Mouse (Mus musculus) testis, adult 2 months (tissue): Measurements from ENCODE around the gene Gm6367. TPM values are rescaled to one million over a fixed set of nuclear protein-coding genes. Genes with fewer than 3 reads are reported as not detected.
"Not testable (repeated sequence)": the region's sequence is repeated elsewhere in the genome, so short reads cannot be mapped to it uniquely, and the experiment has no call there.

Source experiments
- H3K27ac ChIP-seq: fragments of 200-500 bp; 2 replicates; pipeline ENCODE4 v1.5.1; 2012; ENCODE audit warnings: low read depth, low read length; ENCODE audit not compliant: control insufficient read depth, insufficient read depth
- H3K27me3 ChIP-seq: fragments of 200-500 bp; 2 replicates; pipeline ENCODE4 v1.6.1; 2012; ENCODE audit warnings: mild to moderate bottlenecking, low read length, moderate library complexity; ENCODE audit not compliant: control insufficient read depth, insufficient read depth
- H3K36me3 ChIP-seq: fragments of 200-500 bp; 2 replicates; pipeline ENCODE4 v1.6.1; 2012; ENCODE audit warnings: mild to moderate bottlenecking, low read length; ENCODE audit not compliant: control insufficient read depth, insufficient read depth
- H3K4me1 ChIP-seq: fragments of 200-500 bp; 2 replicates; pipeline ENCODE4 v1.6.1; 2012; ENCODE audit warnings: low read length; ENCODE audit not compliant: control insufficient read depth, insufficient read depth
- H3K4me3 ChIP-seq: fragments of 200-500 bp; 2 replicates; pipeline ENCODE4 v1.5.1; 2012; ENCODE audit warnings: low read depth, mild to moderate bottlenecking, low read length, moderate library complexity, mixed read lengths; ENCODE audit not compliant: control insufficient read depth
- polyA plus RNA-seq: library from polyadenylated mRNA; depleted of rRNA; stranded (reverse); fragments of >200 nt; gene quantifications from 2 replicates; pipeline ENCODE4 v1.2.3, GENCODE M21; 2012; rRNA removed

Gene Gm6367
- polyA plus RNA-seq, result not detected in 2 replicates

DNA sequence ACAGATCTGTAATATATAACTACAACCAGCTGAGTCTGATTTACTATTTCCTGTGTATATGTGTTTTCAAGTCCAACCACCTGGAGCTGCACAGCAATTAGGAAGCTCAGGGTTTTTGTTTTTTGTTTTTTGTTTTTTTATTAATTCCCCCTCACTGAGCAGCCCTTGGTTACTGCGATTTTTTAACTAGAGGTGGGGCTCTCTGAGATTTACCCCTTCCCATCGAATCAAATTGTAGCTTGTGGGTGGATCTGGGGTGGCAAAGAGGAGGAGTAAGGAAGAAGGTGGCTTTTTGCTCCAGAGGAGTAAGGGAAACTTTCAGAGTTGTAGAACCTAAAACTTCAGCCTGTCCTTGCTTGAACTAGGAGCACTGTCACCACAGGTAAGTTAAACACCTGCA, at the start of gene Gm6367:
Gm6367 (plus strand) TSS at position 301 of the 400 bp plus-strand sequence.
- not testable (repeated sequence) for H3K4me1 ChIP-seq

More for the DNA sequence above, at the start of gene Gm6367:
- not testable (repeated sequence) for H3K27ac ChIP-seq, H3K4me3 ChIP-seq, H3K36me3 ChIP-seq, H3K27me3 ChIP-seq

Other genes with a start within 250 kb of the Gm6367 start
- gene Gm3183, start 123.2 kb upstream of the Gm6367 start, polyA plus RNA-seq, result 0.17 TPM in 1 of 2 replicates, not detected in the other
- not detected in 2 replicates for gene Gm7942, start 118.3 kb downstream of the Gm6367 start, polyA plus RNA-seq
- gene Gm16513, start 194.0 kb downstream of the Gm6367 start, polyA plus RNA-seq, result 0.06 and 0.07 TPM in 2 replicates